Mouse (Mus musculus): ENCODE measurements around the gene Nme7. TPM values are rescaled to one million over a fixed set of nuclear protein-coding genes. Genes with fewer than 3 reads are reported as not detected.

The Nme7 gene
- polyA plus RNA-seq, 1 experiment from 2014 or later: 8.5 TPM

- no peak for ATAC-seq (ENCODE audit: low read depth)
- Histone ChIP-seq H3K9ac (ENCODE audit: low read depth, low read length) (no peak overlapping the region), H3K9me3 (replicated peaks; ENCODE audit: control insufficient read depth, low read length) (no peaks in the 10 kb centered on the region), H3K4me1 (ENCODE audit: control insufficient read depth, low read depth, low read length) (no peaks in the 10 kb centered on the region), H3K27me3 (ENCODE audit: control insufficient read depth, insufficient read depth, low read depth, low read length) (no peaks in the 10 kb centered on the region), H3K27ac (ENCODE audit: low read length) (no peak overlapping the region), H3K36me3 (ENCODE audit: control insufficient read depth, insufficient read depth) (no peaks in the 10 kb centered on the region), H3K4me2 (ENCODE audit: low read depth, low read length) (no peak overlapping the region), H3K4me3 (ENCODE audit: low read depth, low read length) (no peak overlapping the region)
- 58% methylated on average over 6 of the region's 6 CpGs for WGBS (ENCODE audit: insufficient replicate concordance)
These were observed 170.4 kb downstream of the Nme7 start for GRCm38 (mm10) chr1:164474310-164474709.

- Histone ChIP-seq H3K36me3 (ENCODE audit: control insufficient read depth, insufficient read depth) (no peaks in the 10 kb centered on the region), H3K27ac (ENCODE audit: low read length) (no peak overlapping the region), H3K27me3 (ENCODE audit: control insufficient read depth, insufficient read depth, low read depth, low read length) (no peaks in the 10 kb centered on the region), H3K9me3 (replicated peaks; ENCODE audit: control insufficient read depth, low read length) (no peaks in the 10 kb centered on the region), H3K4me3 (ENCODE audit: low read depth, low read length) (no peak overlapping the region), H3K9ac (ENCODE audit: low read depth, low read length) (no peak overlapping the region), H3K4me2 (ENCODE audit: low read depth, low read length) (no peak overlapping the region), H3K4me1 (ENCODE audit: control insufficient read depth, low read depth, low read length) (no peaks in the 10 kb centered on the region)
- 48% methylated on average over 7 of the region's 7 CpGs for WGBS (ENCODE audit: insufficient replicate concordance)
- no peak for ATAC-seq (ENCODE audit: low read depth)
These were observed 171.0 kb downstream of the Nme7 start for GRCm38 (mm10) chr1:164474778-164475511.

DNA sequence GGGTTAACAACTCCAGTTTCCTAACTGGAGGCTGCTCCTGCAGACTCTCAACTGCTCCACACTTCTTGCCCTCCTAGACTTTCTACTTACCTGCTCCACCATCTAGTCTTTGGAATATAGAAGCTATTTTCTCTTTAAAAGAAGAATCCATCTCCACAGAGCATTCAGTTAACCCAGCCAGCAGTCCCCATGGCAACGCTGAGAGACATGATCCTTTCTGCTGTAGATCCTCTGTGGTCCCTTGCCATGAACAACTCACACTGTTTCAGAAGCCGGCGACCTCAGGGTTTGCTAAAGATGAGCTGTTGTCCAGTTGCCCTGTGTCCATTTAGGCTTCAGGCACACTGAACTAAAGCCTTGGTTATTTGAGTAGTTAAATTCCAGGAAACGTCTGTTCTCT, 172.0 kb downstream of the Nme7 start:
- Histone ChIP-seq H3K4me1 (ENCODE audit: control insufficient read depth, low read depth, low read length) (no peaks in the 10 kb centered on the region), H3K9me3 (replicated peaks; ENCODE audit: control insufficient read depth, low read length) (no peaks in the 10 kb centered on the region), H3K36me3 (ENCODE audit: control insufficient read depth, insufficient read depth) (no peaks in the 10 kb centered on the region), H3K27ac (ENCODE audit: low read length) (no peak overlapping the region), H3K27me3 (ENCODE audit: control insufficient read depth, insufficient read depth, low read depth, low read length) (no peaks in the 10 kb centered on the region), H3K9ac (ENCODE audit: low read depth, low read length) (no peak overlapping the region), H3K4me3 (ENCODE audit: low read depth, low read length) (no peak overlapping the region), H3K4me2 (ENCODE audit: low read depth, low read length) (no peak overlapping the region)
- WGBS (ENCODE audit: insufficient replicate concordance): 61% methylated on average over 4 of the region's 4 CpGs
- ATAC-seq (ENCODE audit: low read depth): no peak

- Histone ChIP-seq H3K4me2 (ENCODE audit: low read depth, low read length) (no peak overlapping the region), H3K4me1 (ENCODE audit: control insufficient read depth, low read depth, low read length) (no peaks in the 10 kb centered on the region), H3K9ac (ENCODE audit: low read depth, low read length) (no peak overlapping the region), H3K9me3 (replicated peaks; ENCODE audit: control insufficient read depth, low read length) (no peaks in the 10 kb centered on the region), H3K27me3 (ENCODE audit: control insufficient read depth, insufficient read depth, low read depth, low read length) (no peaks in the 10 kb centered on the region), H3K36me3 (ENCODE audit: control insufficient read depth, insufficient read depth) (no peaks in the 10 kb centered on the region), H3K4me3 (ENCODE audit: low read depth, low read length) (no peak overlapping the region), H3K27ac (ENCODE audit: low read length) (no peak overlapping the region)
- ATAC-seq (ENCODE audit: low read depth): no peak
- 59% methylated on average over 5 of the region's 5 CpGs for WGBS (ENCODE audit: insufficient replicate concordance)
These were observed 177.1 kb downstream of the Nme7 start for GRCm38 (mm10) chr1:164480755-164481644.

- H3K4me1 ChIP-seq (ENCODE audit: control insufficient read depth, low read depth, low read length): no peaks in the 10 kb centered on the region
- no peak for ATAC-seq (ENCODE audit: low read depth)
- H3K4me2 ChIP-seq (ENCODE audit: low read depth, low read length): no peak overlapping the region
- H3K36me3 ChIP-seq (ENCODE audit: control insufficient read depth, insufficient read depth): no peaks in the 10 kb centered on the region
- no peak overlapping the region for H3K4me3 ChIP-seq (ENCODE audit: low read depth, low read length)
- no peaks in the 10 kb centered on the region for H3K27me3 ChIP-seq (ENCODE audit: control insufficient read depth, insufficient read depth, low read depth, low read length)
- H3K9me3 ChIP-seq (replicated peaks; ENCODE audit: control insufficient read depth, low read length): no peaks in the 10 kb centered on the region
- no peak overlapping the region for H3K27ac ChIP-seq (ENCODE audit: low read length)
- 48% methylated on average over 9 of the region's 9 CpGs for WGBS (ENCODE audit: insufficient replicate concordance)
- H3K9ac ChIP-seq (ENCODE audit: low read depth, low read length): no peak overlapping the region
These were observed 177.9 kb downstream of the Nme7 start for GRCm38 (mm10) chr1:164481645-164482354.

GRCm38 (mm10) chr1:164482833-164483232, 178.9 kb downstream of the Nme7 start:
- 56% methylated on average over 3 of the region's 3 CpGs for WGBS (ENCODE audit: insufficient replicate concordance)
- no peak overlapping the region for H3K9ac ChIP-seq (ENCODE audit: low read depth, low read length)
- no peak overlapping the region for H3K4me2 ChIP-seq (ENCODE audit: low read depth, low read length)
- no peaks in the 10 kb centered on the region for H3K4me1 ChIP-seq (ENCODE audit: control insufficient read depth, low read depth, low read length)
- H3K4me3 ChIP-seq (ENCODE audit: low read depth, low read length): no peak overlapping the region
- no peaks in the 10 kb centered on the region for H3K27me3 ChIP-seq (ENCODE audit: control insufficient read depth, insufficient read depth, low read depth, low read length)
- no peaks in the 10 kb centered on the region for H3K9me3 ChIP-seq (replicated peaks; ENCODE audit: control insufficient read depth, low read length)
- no peak for ATAC-seq (ENCODE audit: low read depth)
- H3K27ac ChIP-seq (ENCODE audit: low read length): no peak overlapping the region
- H3K36me3 ChIP-seq (ENCODE audit: control insufficient read depth, insufficient read depth): no peaks in the 10 kb centered on the region

DNA sequence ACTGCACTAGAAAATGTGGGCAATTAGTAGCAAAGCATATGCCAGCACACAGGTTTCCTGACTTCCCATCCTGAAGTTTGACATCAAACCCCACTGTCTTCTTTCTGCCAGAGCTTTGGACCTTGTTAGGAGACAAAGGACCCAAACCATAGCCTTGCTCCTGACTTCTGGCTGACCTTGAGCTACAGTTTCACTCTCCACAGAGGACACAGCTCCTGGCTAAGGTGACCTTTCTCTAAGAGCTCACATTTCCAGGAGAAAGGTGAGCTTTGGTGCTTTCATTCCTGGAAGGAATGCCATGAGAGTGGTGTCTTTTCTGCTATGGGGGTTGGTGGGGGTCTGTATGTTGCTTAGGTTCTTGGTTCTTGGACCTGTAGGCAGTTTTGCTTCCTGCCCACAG, 179.8 kb downstream of the Nme7 start:
- no peaks in the 10 kb centered on the region for H3K9me3 ChIP-seq (replicated peaks; ENCODE audit: control insufficient read depth, low read length)
- no peaks in the 10 kb centered on the region for H3K4me1 ChIP-seq (ENCODE audit: control insufficient read depth, low read depth, low read length)
- no peak overlapping the region for H3K9ac ChIP-seq (ENCODE audit: low read depth, low read length)
- no peak overlapping the region for H3K4me3 ChIP-seq (ENCODE audit: low read depth, low read length)
- ATAC-seq (ENCODE audit: low read depth): no peak
- no peaks in the 10 kb centered on the region for H3K27me3 ChIP-seq (ENCODE audit: control insufficient read depth, insufficient read depth, low read depth, low read length)
- no peaks in the 10 kb centered on the region for H3K36me3 ChIP-seq (ENCODE audit: control insufficient read depth, insufficient read depth)
- no peak overlapping the region for H3K27ac ChIP-seq (ENCODE audit: low read length)
- no peak overlapping the region for H3K4me2 ChIP-seq (ENCODE audit: low read depth, low read length)

Data from liver, embryonic 16.5 days (tissue).